In the genomic region with DNA sequence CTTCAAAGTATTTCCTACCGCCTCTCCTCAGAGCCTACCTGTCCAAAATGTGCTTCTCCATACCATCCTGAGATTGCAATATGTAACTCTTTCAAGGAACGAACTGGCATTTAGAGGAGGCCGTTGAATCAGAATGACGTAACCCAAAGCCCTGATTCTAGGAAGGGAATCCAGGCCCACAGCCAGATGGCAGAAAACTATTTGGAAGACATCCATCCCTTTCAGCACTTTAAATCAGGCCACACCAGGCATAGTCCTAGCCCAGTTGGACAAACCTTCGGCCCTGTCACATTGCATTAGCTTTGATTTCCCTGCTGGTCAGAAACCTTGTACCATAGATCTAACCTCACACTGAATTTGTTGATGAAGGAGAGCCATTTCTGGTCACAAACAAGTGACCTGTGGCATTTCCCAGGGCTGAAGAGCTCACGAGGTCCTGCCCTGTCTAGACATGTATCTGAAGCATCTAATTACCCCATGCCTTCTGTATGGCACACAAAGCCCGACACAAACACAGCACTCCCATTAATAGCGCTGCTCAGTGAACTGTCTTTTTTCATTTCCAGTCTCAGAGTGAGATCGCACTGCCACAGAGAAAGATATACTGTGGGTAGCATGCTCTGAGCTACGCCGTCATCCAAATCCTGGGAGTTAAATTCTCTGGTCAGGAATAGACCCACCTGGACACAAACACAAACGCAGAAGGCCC, we compare ENCODE assay signal across 8 mouse cellular contexts. TPM values are rescaled to one million over a fixed set of nuclear protein-coding genes. Genes with fewer than 3 reads are reported as not detected.
DNase-seq lines count a peak whose midpoint lies in the region; ATAC-seq and TF ChIP-seq lines count a peak whose summit lies in the region.

No protein-coding gene starts in this region.

- no peaks in the 10 kb centered on the region for H3K9me3 ChIP-seq in heart, embryonic 11.5 days (replicated peaks; ENCODE audit: control insufficient read depth, low read length)

- no peak for ATAC-seq in heart, embryonic 11.5 days (replicated peaks; ENCODE audit: insufficient number of reproducible peaks, low FRiP score, low TSS enrichment)
- ATAC-seq in activated CD4-positive, CD25-positive, alpha-beta regulatory T cell, adult 4 months: no peak

- peak; percentile 96 for DNase-seq in heart, adult 11 months
- peak; percentile 83 to 90 for DNase-seq in cerebellum, adult 2 months
- peak; percentile 29 to 34 for DNase-seq in gastrocnemius, postnatal 36 days
- peak; percentile 34 to 44 for DNase-seq in kidney, postnatal 4 days
- peak; percentile 73 for DNase-seq in lung, postnatal 14 days
- peak; percentile 42 for DNase-seq in skeletal muscle tissue, adult 2 months (ENCODE audit: low read depth, low spot score)

- H3K4me2 ChIP-seq in heart, embryonic 11.5 days: no peak overlapping the region

- H3K36me3 ChIP-seq in heart, embryonic 11.5 days (ENCODE audit: control insufficient read depth, insufficient read depth, low read length): no peaks in the 10 kb centered on the region

- no peak for TF ChIP-seq POLR2A in cerebellum, adult 2 months (IDR thresholded peaks at IDR 0.05; ENCODE audit: borderline replicate concordance, insufficient read depth, low read length)

- H3K9ac ChIP-seq in heart, embryonic 11.5 days (ENCODE audit: low read depth, low read length): no peak overlapping the region

- no peaks in the 10 kb centered on the region for H3K4me1 ChIP-seq in heart, embryonic 11.5 days (ENCODE audit: control insufficient read depth, insufficient read depth, low read length)
- peaks cover 11% of the 10 kb centered on the region for H3K4me1 ChIP-seq in cerebellum, adult 2 months (ENCODE audit: control insufficient read depth, insufficient read depth, low read length)

- intact Hi-C loops in gastrocnemius, postnatal 36 days (cut with DNase I): no loop called here

- WGBS in heart, embryonic 11.5 days (ENCODE audit: insufficient replicate concordance): 72% methylated on average over 12 of the region's 12 CpGs
- 6% methylated on average over 12 of the region's 12 CpGs for WGBS in cerebellum, adult 2 months

- H3K4me3 ChIP-seq in heart, embryonic 11.5 days (ENCODE audit: low read depth, low read length): no peak overlapping the region
- H3K4me3 ChIP-seq in cerebellum, adult 2 months (replicated peaks; ENCODE audit: insufficient read depth, low read depth, low read length): no peak overlapping the region

- H3K27ac ChIP-seq in heart, embryonic 11.5 days (ENCODE audit: low read depth, low read length): no peak overlapping the region
- H3K27ac ChIP-seq in cerebellum, adult 2 months (ENCODE audit: insufficient read depth, low read length): no peak overlapping the region

- no peak for TF ChIP-seq CTCF in cerebellum, adult 2 months (IDR thresholded peaks at IDR 0.05; ENCODE audit: borderline replicate concordance, insufficient read depth, low read depth, low read length)

- no peaks in the 10 kb centered on the region for H3K27me3 ChIP-seq in heart, embryonic 11.5 days (ENCODE audit: control insufficient read depth, insufficient read depth, low read length)
- H3K27me3 ChIP-seq in cerebellum, adult 2 months (ENCODE audit: control insufficient read depth, insufficient read depth, low read length): no peaks in the 10 kb centered on the region; the same call in 1 of the 2 replicates

RNA-seq across cellular contexts. Expression of gene Thbs1, which starts 38.3 kb away (rescaled TPM):
- 45.5 and 73.0 TPM in 2 replicates for polyA plus RNA-seq in heart, embryonic 11.5 days (2014; fragmentation: Nextera tagmentation; extraction: Ambion mirVana)
- 0.98 and 1.1 TPM in 2 replicates for polyA plus RNA-seq in cerebellum, adult 2 months (2012; rRNA removed)
- 1 to 10 TPM; 7.4 to 7.7 TPM for total RNA-seq in gastrocnemius, postnatal 36 days (2021)
- not detected for polyA plus RNA-seq in activated CD4-positive, CD25-positive, alpha-beta regulatory T cell, adult 4 months (2017; shearing (Covaris generic))

Comparison
In these comparisons a context has a peak if more than half of its experiments do, and no peak if none do; other contexts are left out.
1. DNase-seq: peak in every context shown above with its lines; median percentile 96 in heart, adult 11 months; 86 in cerebellum, adult 2 months; 73 in lung, postnatal 14 days; 42 in skeletal muscle tissue, adult 2 months; 39 in kidney, postnatal 4 days; 32 in gastrocnemius, postnatal 36 days.
2. RNA of gene Thbs1, which starts 38.3 kb away (polyA plus RNA-seq): 45.5 to 73.0 TPM in heart, embryonic 11.5 days; 0.98 to 1.1 TPM in cerebellum, adult 2 months and not detected in activated CD4-positive, CD25-positive, alpha-beta regulatory T cell, adult 4 months; every median in the first group is over 10 times any median in the second.